Mouse (Mus musculus) embryonic facial prominence, embryonic 15.5 days (tissue): ENCODE data around the gene Cbfa2t3. TPM values are rescaled to one million over a fixed set of nuclear protein-coding genes. Genes with fewer than 3 reads are reported as not detected.

Experiments
- ATAC-seq: fragments of 200-750 bp; cut with Nextera tagmentation; 2 replicates; pipeline ENCODE4 v1.8.0; 2017; ENCODE audit warnings: low read depth, moderate TSS enrichment; ENCODE audit not compliant: insufficient number of reproducible peaks, low FRiP score, low TSS enrichment
- H3K27ac ChIP-seq: fragments of 300-500 bp; sonication (generic); replicated peaks from 2 replicates; pipeline ENCODE4 v1.5.1; 2015; ENCODE audit warnings: mild to moderate bottlenecking, inconsistent platforms
- H3K27me3 ChIP-seq: fragments of 300-500 bp; sonication (generic); 2 replicates; pipeline ENCODE4 v1.6.1; 2015; ENCODE audit warnings: inconsistent platforms
- H3K36me3 ChIP-seq: fragments of 300-500 bp; sonication (generic); 2 replicates; pipeline ENCODE4 v1.6.1; 2015; ENCODE audit warnings: mild to moderate bottlenecking, inconsistent platforms
- H3K4me1 ChIP-seq: fragments of 300-500 bp; sonication (generic); 2 replicates; pipeline ENCODE4 v1.6.1; 2015; ENCODE audit warnings: inconsistent platforms
- H3K4me2 ChIP-seq: fragments of 300-500 bp; sonication (generic); replicated peaks from 2 replicates; pipeline ENCODE4 v1.6.1; 2015; ENCODE audit warnings: mild to moderate bottlenecking, inconsistent platforms
- H3K4me3 ChIP-seq: fragments of 300-500 bp; sonication (generic); replicated peaks from 2 replicates; pipeline ENCODE4 v1.5.1; 2015; ENCODE audit warnings: mild to moderate bottlenecking, inconsistent platforms
- H3K9ac ChIP-seq: fragments of 300-500 bp; sonication (generic); 2 replicates; pipeline ENCODE4 v1.6.1; 2015; ENCODE audit warnings: inconsistent platforms
- H3K9me3 ChIP-seq: fragments of 300-500 bp; sonication (generic); replicated peaks from 2 replicates; pipeline ENCODE4 v1.6.1; 2016; ENCODE audit warnings: inconsistent platforms
- WGBS: fragments of 180-500 bp; shearing (Covaris S2); methylation state at CpG from one replicate; pipeline ENCODE4 v1.1.7; 2015; 5-methylcytosine and 5-hydroxymethylcytosine counted together
- polyA plus RNA-seq: library from polyadenylated mRNA; unstranded; fragments of >200 nt; fragmentation: Nextera tagmentation; extraction: Ambion mirVana; gene quantifications from 2 replicates; pipeline ENCODE4 v1.2.1, GENCODE M21; 2015

Cbfa2t3 gene
- polyA plus RNA-seq, 1 experiment from 2014 or later, result 6.4 TPM

DNA sequence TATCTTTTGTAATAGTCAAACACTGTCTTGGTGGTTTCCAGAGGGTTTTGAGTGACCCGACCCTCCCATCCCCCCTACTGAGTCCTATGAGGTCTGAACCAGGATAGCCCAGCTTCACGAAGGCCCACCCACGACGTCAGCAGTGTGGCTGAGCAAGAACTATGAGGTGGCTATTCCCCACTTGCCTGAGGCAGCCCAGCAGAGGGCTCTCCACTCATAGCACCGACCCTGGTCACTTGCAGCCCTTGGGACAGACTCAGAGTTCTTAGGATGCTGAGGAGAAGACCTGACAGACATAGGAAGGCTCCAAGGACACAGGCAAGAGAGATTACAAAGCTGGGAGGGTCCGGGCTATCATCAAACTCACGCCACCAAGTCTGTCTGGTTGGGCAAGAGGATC is 23.9 kb downstream of the Cbfa2t3 start:
- no peak overlapping the region for H3K27ac ChIP-seq
- H3K27me3 ChIP-seq, result peaks cover 87% of the 10 kb centered on the region
- no peak overlapping the region for H3K9ac ChIP-seq
- H3K4me1 ChIP-seq, result peaks cover 49% of the 10 kb centered on the region
- 48% methylated on average over 7 of the region's 7 CpGs for WGBS
- no peaks in the 10 kb centered on the region for H3K36me3 ChIP-seq
- ATAC-seq, result no peak
- H3K4me3 ChIP-seq, result no peak overlapping the region
- H3K4me2 ChIP-seq, result no peak overlapping the region
- no peaks in the 10 kb centered on the region for H3K9me3 ChIP-seq

DNA sequence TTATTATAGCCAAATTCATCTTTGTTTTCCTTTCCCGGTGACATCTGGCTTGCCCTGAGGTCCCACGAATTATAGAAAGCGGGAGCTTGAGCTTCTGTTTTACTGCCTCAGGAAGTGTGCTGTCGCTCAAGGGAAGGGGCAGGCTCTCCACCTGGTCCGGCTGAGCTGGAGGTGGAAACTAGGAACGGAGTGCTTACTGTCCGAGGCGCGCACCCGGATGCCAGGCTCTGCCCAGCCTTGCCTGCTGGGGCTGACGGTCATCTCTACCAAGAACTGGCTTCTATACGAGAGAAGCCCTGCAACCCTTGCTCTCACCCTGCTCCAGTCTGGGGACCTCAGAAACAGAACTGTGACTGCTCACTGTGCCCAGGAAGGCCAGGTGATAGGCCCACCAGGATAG is 24.9 kb downstream of the Cbfa2t3 start:
- H3K36me3 ChIP-seq, result no peaks in the 10 kb centered on the region
- peaks cover 41% of the 10 kb centered on the region for H3K4me1 ChIP-seq
- no peak overlapping the region for H3K27ac ChIP-seq
- no peak overlapping the region for H3K9ac ChIP-seq
- no peaks in the 10 kb centered on the region for H3K9me3 ChIP-seq
- peaks cover 78% of the 10 kb centered on the region for H3K27me3 ChIP-seq
- no peak overlapping the region for H3K4me3 ChIP-seq
- WGBS, result 68% methylated on average over 12 of the region's 12 CpGs
- ATAC-seq, result no peak
- H3K4me2 ChIP-seq, result no peak overlapping the region

- H3K4me1 ChIP-seq, result peaks cover 27% of the 10 kb centered on the region
- no peaks in the 10 kb centered on the region for H3K36me3 ChIP-seq
- H3K27ac ChIP-seq, result no peak overlapping the region
- H3K4me2 ChIP-seq, result no peak overlapping the region
- H3K4me3 ChIP-seq, result no peak overlapping the region
- no peak for ATAC-seq
- peaks cover 62% of the 10 kb centered on the region for H3K27me3 ChIP-seq
- no peaks in the 10 kb centered on the region for H3K9me3 ChIP-seq
- no peak overlapping the region for H3K9ac ChIP-seq
- WGBS, result 58% methylated on average over 6 of the region's 6 CpGs
Observed at GRCm38 (mm10) chr8:122671894-122672293, 27.0 kb downstream of the Cbfa2t3 start.

DNA sequence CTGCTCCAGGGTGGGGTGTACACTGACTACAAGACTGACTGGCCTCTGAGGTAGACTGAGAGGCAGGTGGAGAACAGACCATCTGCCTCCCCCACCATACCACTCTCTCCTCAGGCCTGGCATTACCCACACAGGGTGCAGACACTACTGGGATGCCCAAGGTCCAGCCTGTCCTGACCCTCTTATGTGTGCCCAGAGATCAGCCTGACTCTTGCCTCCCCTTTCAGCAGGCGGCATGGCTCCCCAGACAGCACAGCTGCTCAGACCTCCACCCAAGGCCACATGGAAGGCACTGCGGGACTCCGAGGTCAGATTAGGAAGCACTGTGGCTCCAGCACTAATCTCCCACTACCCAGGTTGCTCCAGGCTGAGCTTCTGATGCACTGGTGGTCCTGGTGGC is 28.2 kb downstream of the Cbfa2t3 start:
- 76% methylated on average over 3 of the region's 3 CpGs for WGBS
- H3K9me3 ChIP-seq, result no peaks in the 10 kb centered on the region
- H3K27me3 ChIP-seq, result peaks cover 50% of the 10 kb centered on the region
- H3K4me1 ChIP-seq, result peaks cover 28% of the 10 kb centered on the region
- H3K9ac ChIP-seq, result no peak overlapping the region
- no peak overlapping the region for H3K27ac ChIP-seq
- no peak for ATAC-seq
- H3K4me2 ChIP-seq, result no peak overlapping the region
- no peak overlapping the region for H3K4me3 ChIP-seq
- no peaks in the 10 kb centered on the region for H3K36me3 ChIP-seq

DNA sequence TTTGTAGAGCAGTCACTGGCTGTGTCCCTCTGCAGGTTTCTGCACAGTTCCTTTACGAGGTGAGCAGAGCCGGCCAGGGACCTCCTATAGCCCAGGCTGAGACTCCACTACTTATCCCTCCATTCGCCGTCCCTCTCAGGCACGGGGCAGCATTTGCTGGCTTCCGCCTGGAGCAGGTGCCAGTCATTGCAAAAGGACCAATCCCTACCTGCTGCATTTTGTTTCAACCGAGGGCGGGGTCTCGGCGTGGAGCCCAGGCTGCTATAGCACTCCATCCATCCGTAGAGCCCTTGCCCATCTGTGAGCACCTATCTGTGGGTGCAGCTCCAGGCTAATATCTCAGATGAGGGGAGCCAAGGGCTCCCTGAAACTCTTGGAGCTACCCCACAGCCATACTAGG is 28.9 kb downstream of the Cbfa2t3 start:
- H3K4me1 ChIP-seq, result peaks cover 29% of the 10 kb centered on the region
- no peak overlapping the region for H3K27ac ChIP-seq
- H3K9me3 ChIP-seq, result no peaks in the 10 kb centered on the region
- 28% methylated on average over 11 of the region's 11 CpGs for WGBS
- H3K4me2 ChIP-seq, result no peak overlapping the region
- no peak overlapping the region for H3K4me3 ChIP-seq
- no peak overlapping the region for H3K9ac ChIP-seq
- peaks cover 46% of the 10 kb centered on the region for H3K27me3 ChIP-seq
- no peaks in the 10 kb centered on the region for H3K36me3 ChIP-seq
- ATAC-seq, result no peak

DNA sequence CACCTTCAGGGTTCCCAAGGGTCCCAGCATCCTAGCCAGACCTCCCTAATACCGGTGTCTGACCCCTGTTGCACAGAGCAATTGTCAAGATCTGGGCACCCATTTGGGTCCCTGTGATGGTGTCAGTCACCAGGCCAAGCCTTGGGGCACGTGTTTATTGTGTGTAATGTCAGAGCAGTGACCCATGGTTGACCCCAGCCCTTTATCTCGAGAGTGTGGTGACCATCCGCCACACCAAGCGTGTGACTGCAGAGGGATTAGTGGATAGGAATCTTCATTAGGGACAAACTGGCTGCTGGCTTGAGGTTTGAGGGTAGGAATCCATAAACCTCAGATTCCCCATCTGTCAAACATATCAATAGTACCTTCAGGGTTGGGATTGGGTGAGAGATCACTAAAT is 29.5 kb downstream of the Cbfa2t3 start:
- no peaks in the 10 kb centered on the region for H3K36me3 ChIP-seq
- no peaks in the 10 kb centered on the region for H3K9me3 ChIP-seq
- no peak overlapping the region for H3K4me2 ChIP-seq
- no peak for ATAC-seq
- no peak overlapping the region for H3K9ac ChIP-seq
- H3K4me1 ChIP-seq, result peaks cover 36% of the 10 kb centered on the region
- H3K27ac ChIP-seq, result no peak overlapping the region
- WGBS, result 56% methylated on average over 5 of the region's 5 CpGs
- peaks cover 42% of the 10 kb centered on the region for H3K27me3 ChIP-seq
- no peak overlapping the region for H3K4me3 ChIP-seq

DNA sequence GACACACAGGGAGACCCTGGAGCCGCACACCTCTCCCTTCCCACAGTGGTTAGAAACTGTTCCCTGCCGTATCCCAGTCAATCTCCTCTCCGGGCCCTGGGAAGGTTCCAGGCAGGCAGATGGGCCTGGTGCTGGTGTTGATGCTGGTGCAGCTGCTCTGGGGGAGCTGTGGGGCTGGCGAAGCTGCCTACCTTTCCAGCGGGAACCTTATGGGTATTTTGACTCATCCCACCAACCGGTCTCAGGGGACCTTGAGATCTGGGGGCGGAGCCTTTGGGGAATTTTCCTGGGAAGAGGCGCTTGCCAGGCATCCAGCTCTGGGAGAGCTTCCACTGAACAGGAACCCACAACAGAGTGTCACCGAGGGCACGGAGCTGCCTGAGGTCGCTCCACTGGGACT is 31.1 kb downstream of the Cbfa2t3 start:
- ATAC-seq, result no peak
- Histone ChIP-seq H3K27ac (no peak overlapping the region), H3K9me3 (no peaks in the 10 kb centered on the region), H3K36me3 (no peaks in the 10 kb centered on the region), H3K4me3 (no peak overlapping the region), H3K27me3 (peaks cover 29% of the 10 kb centered on the region), H3K9ac (no peak overlapping the region), H3K4me1 (peaks cover 51% of the 10 kb centered on the region), H3K4me2 (no peak overlapping the region)
- WGBS, result 76% methylated on average over 11 of the region's 11 CpGs

DNA sequence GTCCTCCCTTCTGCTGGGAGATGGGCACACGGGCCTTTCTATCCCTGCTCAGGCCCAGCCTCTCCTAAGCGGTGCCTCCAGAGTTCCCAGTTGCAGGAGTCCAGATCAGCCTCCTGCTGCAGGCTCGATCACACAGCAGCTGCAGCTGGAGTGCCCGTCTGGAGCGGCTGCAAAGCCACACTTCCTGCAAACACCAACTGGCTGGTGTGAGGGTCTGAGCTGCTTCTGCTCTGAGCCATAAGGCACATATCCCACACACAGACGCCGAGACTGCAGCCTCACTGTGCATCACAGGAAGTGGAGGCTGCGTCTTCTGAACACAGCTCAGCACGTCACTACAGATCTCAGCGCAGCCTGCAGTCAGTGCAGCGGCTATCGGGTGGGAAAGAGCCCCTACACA is 32.1 kb downstream of the Cbfa2t3 start:
- no peaks in the 10 kb centered on the region for H3K9me3 ChIP-seq
- no peaks in the 10 kb centered on the region for H3K36me3 ChIP-seq
- no peak for ATAC-seq
- H3K4me1 ChIP-seq, result peaks cover 61% of the 10 kb centered on the region
- H3K4me2 ChIP-seq, result no peak overlapping the region
- 46% methylated on average over 12 of the region's 12 CpGs for WGBS
- peaks cover 19% of the 10 kb centered on the region for H3K27me3 ChIP-seq
- no peak overlapping the region for H3K4me3 ChIP-seq
- no peak overlapping the region for H3K9ac ChIP-seq
- H3K27ac ChIP-seq, result peak overlapping the region; percentile 25

GRCm38 (mm10) chr8:122666338-122666764 is 32.6 kb downstream of the Cbfa2t3 start:
- H3K9ac ChIP-seq, result no peak overlapping the region
- ATAC-seq, result no peak
- peaks cover 66% of the 10 kb centered on the region for H3K4me1 ChIP-seq
- H3K36me3 ChIP-seq, result no peaks in the 10 kb centered on the region
- no peak overlapping the region for H3K4me3 ChIP-seq
- WGBS, result 39% methylated on average over 9 of the region's 9 CpGs
- H3K27me3 ChIP-seq, result peaks cover 14% of the 10 kb centered on the region
- no peak overlapping the region for H3K4me2 ChIP-seq
- H3K9me3 ChIP-seq, result no peaks in the 10 kb centered on the region
- peak overlapping the region; percentile 25; the same call in 1 of the 2 replicates for H3K27ac ChIP-seq

GRCm38 (mm10) chr8:122665667-122666316 is 33.1 kb downstream of the Cbfa2t3 start:
- ATAC-seq, result peak; percentile 27; the same call in 1 of the 2 replicates
- peak overlapping the region; percentile 26 for H3K4me2 ChIP-seq
- H3K9me3 ChIP-seq, result no peaks in the 10 kb centered on the region
- no peak overlapping the region for H3K4me3 ChIP-seq
- peaks cover 9% of the 10 kb centered on the region for H3K27me3 ChIP-seq
- no peak overlapping the region for H3K9ac ChIP-seq
- H3K36me3 ChIP-seq, result no peaks in the 10 kb centered on the region
- peak overlapping the region; percentile 79 for H3K27ac ChIP-seq
- H3K4me1 ChIP-seq, result peaks cover 71% of the 10 kb centered on the region
- WGBS, result 42% methylated on average over 12 of the region's 14 CpGs

DNA sequence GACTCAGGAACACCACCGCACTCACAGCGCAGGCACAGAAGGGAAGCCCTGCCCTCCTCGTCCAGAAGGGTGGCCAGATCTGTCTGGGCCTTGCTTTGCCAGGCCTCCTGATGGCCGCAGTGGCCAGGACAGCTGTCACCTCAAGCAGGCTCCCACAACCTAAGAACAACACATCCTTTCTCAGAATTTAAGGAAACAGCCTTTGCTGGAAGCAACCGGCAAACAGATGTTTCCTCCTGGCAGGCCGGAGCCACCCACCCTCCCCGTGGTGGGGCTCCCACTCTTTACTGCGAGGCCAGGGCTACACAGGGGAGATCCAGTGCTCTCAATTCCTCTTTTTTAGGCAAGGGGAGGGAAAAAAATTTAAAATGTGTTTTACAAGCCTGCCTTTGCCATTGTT is 33.7 kb downstream of the Cbfa2t3 start:
- H3K4me3 ChIP-seq, result no peak overlapping the region
- WGBS, result 21% methylated on average over 8 of the region's 8 CpGs
- peak overlapping the region; percentile 26 for H3K4me2 ChIP-seq
- H3K36me3 ChIP-seq, result no peaks in the 10 kb centered on the region
- peaks cover 73% of the 10 kb centered on the region for H3K4me1 ChIP-seq
- peak overlapping the region; percentile 79 for H3K27ac ChIP-seq
- H3K27me3 ChIP-seq, result peaks cover 3% of the 10 kb centered on the region
- no peak overlapping the region for H3K9ac ChIP-seq
- ATAC-seq, result no peak; the same call in 1 of the 2 replicates
- H3K9me3 ChIP-seq, result no peaks in the 10 kb centered on the region

- H3K4me1 ChIP-seq, result peaks cover 84% of the 10 kb centered on the region
- H3K4me2 ChIP-seq, result no peak overlapping the region
- H3K36me3 ChIP-seq, result no peaks in the 10 kb centered on the region
- 69% methylated on average over 5 of the region's 5 CpGs for WGBS
- H3K9me3 ChIP-seq, result no peaks in the 10 kb centered on the region
- no peak for ATAC-seq
- no peak overlapping the region for H3K27ac ChIP-seq
- H3K27me3 ChIP-seq, result no peaks in the 10 kb centered on the region
- no peak overlapping the region for H3K9ac ChIP-seq
- H3K4me3 ChIP-seq, result no peak overlapping the region
Observed at GRCm38 (mm10) chr8:122663670-122664069, 35.2 kb downstream of the Cbfa2t3 start.
